Mouse (Mus musculus): ENCODE measurements at regions not wholly inside any gene's neighbourhood (a gene's known extent, or its start where the extent isn't known, plus 50 kb on each side); places are given as distances from the start of the nearest gene placed in this dataset.

DNA sequence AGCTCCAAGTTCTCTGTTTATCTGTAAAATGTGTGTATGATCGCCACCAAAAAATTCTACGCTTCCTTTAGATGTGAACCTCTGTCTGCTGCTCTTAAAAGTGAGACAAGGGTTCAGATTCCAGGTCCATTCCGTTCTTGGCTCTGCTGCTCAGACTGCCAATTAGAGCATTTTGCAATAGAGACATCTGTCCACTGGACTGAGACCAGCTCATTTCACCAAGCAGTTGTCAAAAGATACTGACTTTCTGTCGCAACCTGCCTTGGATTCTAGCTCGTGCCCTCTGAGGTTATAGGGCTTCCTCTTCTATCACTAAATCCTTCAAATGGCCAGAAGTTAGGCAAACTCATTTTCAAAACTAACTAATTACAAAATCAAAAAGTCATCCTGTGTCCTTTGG lies 74.4 kb upstream of the G2e3 start:
- TF ChIP-seq POLR2A (IDR thresholded peaks at IDR 0.05; ENCODE audit: insufficient read depth, low read length): no peak
- no peak for TF ChIP-seq CTCF (IDR thresholded peaks at IDR 0.05; ENCODE audit: low read depth, low read length)
